Mouse (Mus musculus) liver, embryonic 18 days (tissue): ENCODE measurements around the gene Ccnb2. TPM values are rescaled to one million over a fixed set of nuclear protein-coding genes. Genes with fewer than 3 reads are reported as not detected.

Experiments
- polyA plus RNA-seq: library from polyadenylated mRNA; depleted of rRNA; stranded (reverse); fragments of >200 nt; gene quantifications from 2 replicates; pipeline ENCODE4 v1.2.3, GENCODE M21; 2012; rRNA removed

Gene Ccnb2
- polyA plus RNA-seq = 58.8 and 60.3 TPM in 2 replicates

DNA sequence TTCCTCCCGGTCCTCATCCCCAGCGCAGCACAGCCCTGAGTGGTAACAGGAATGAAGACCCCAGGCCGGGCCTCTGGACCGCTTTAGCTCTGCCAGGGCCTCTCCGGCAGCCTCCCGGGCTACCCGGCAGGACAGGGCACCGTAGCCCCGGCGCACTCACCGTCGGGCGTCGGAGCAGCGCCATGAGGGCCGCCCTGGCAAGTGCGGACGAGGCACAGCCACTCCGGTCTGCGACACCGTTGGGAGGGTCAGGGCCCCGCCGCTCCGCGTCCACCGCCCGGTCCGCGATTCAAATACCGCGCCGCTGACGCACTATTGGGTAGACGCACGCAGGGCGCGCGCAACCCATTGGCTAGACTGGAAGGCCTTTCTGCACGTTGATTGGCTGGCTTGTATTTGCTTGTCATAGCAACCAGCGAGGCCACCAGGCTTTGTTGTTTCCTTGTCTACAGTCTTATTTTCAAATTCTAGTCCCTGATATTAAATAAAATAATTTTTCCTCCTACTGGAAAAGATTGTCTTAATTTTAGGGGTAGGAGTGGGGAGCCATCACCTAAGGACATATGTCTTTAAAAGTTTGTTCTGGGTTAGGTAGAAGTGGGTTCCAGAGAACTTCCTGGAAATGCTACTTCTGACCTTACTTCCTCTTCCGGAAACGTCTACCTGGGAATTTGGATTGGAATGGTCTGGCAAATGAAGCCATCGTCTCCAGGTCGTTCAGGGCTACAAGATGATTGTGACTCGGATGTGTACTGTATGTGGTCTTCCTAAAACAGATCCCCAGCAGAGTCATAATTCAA lies at the start of gene Ccnb2:
Ccnb2 (minus strand) TSS at position 291 of the 800 bp plus-strand sequence.

Other genes starting within 250 kb of the Ccnb2 start
- 3.0 and 3.4 TPM in 2 replicates for gene Myo1e, start 214.2 kb downstream of the Ccnb2 start, polyA plus RNA-seq
- gene Rnf111, start 82.2 kb upstream of the Ccnb2 start, polyA plus RNA-seq = 8.9 and 10.9 TPM in 2 replicates
- gene Sltm, start 121.2 kb upstream of the Ccnb2 start, polyA plus RNA-seq = 12.4 and 14.6 TPM in 2 replicates
- gene Gm10642, start 234.7 kb upstream of the Ccnb2 start, polyA plus RNA-seq = 1.8 and 4.6 TPM in 2 replicates
- gene Mindy2, start 235.6 kb upstream of the Ccnb2 start, polyA plus RNA-seq = 6.2 and 6.7 TPM in 2 replicates